Mouse (Mus musculus) ovary, postnatal 10 days (tissue): Measurements from ENCODE around the gene Sox6.

Experiments used
- DNase-seq: peaks from one replicate; pipeline ENCODE4 v3.0.0; 2022; ENCODE audit warnings: low spot score

The Sox6 gene

DNA sequence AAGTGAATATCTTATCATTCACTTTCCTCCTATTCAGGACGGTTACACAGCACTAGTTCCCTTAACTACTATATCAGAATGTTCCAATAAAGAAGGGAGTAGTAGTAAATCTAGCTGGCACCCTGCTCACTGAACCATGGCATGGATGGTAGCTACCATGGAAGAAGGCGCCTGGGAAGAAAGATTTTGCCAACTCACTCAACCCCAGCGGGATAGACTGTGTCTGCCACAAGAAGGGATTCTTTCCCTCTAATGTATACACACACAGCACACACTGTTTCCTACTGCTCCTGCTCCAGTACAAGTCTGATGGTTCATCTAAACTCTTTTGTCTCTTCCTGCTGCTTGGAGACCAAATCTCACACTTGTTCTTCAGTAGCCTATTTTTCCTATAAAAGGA is 147.1 kb downstream of the Sox6 start:
- DNase-seq, result no peak

DNA sequence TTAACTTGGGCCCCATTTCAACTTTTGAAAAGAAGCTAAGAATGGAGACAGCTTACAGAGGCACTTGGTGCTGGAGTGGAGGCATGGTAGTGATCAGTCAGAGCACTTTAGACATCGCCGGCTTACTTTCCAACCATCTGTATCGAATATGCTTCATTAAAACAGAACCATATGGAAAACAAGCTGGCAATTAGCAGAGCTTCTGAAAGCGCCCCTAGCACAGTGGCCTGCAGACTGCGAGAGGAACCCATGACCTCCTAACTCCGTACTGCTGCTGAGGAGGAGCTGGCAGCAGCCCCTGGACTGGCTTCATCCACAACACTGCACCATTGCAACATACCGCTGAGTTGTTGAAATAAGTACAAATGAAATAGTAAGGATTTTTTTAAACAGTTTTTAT is 148.7 kb downstream of the Sox6 start:
- no peak for DNase-seq

GRCm38 (mm10) chr7:115888561-115888960 is 150.0 kb downstream of the Sox6 start:
- DNase-seq, result no peak

- DNase-seq, result no peak
Observed at GRCm38 (mm10) chr7:115888120-115888519, 150.5 kb downstream of the Sox6 start.

DNA sequence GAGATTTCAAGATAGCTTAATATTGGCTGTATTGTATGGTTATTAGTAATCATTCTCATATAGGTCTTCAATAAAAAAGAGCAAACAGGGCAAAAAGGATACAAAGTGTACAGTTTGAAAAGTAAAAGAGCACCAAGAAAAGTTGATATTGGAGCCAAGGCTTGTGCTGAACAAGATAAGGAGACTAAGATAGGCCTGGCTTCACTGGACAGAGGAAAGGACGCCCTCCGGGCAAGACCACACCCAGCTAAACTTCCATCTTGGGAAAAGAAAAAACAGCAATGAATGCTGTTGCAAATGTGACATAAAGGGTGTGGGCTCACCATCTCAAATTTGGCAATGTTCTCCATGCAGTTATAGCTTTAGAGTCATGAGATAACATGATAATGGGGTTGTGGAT is 165.7 kb downstream of the Sox6 start:
- no peak for DNase-seq

DNA sequence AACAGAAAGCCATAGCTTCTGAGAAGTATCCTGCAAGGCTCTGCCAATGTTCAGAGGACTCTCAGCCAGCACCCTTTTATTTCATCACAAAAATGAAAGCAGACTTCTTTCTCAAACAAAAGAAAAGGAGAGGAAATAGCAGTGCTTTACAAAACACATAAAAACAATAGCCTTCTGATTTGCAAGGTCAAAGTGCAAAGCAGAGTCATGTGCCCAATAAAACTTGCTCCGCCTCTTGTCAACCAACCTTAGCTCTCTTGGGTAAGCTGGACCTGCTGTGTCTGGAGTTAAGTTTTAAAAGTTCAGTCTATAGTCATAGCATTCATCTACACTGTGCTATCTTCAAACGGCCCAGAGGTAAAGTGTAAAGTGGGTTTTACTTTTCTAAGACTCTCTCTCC is 170.1 kb downstream of the Sox6 start:
- DNase-seq, result no peak

GRCm38 (mm10) chr7:115867518-115868270 is 170.9 kb downstream of the Sox6 start:
- DNase-seq, result no peak

GRCm38 (mm10) chr7:115866698-115867500 is 171.7 kb downstream of the Sox6 start:
- DNase-seq, result no peak

DNA sequence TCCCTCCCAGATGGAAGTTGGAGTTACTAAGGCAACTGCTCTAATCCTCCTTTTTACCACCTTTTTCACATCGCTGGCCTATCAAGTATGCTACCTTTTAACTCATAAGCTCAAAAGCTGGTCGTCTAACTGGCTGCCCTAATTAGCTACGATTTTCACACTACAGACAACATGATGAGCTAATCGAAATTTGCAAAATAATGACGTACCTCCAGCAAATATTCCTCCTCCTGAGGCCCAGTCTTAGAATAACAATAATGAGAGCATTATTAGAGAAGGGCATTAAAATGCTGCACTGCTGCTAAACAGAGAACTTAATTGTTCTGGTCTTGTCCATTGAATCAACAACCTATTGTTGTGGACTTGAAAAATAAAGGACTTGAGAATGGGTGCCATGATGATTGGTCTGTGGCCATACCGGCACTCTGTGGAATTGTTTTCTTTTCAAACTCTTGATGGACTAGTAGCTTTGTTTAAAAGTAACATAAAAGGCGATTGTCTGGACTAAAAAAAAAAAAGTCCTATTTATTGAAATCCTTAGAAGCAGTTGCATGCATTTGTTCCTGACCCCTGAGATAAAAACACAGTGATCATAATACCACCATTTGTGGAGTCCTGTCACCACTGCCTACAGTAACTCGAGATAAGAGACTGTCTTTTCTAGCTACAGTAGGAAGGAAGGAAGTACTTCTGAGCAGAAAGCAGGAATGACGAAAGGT is 172.5 kb downstream of the Sox6 start:
- no peak for DNase-seq

GRCm38 (mm10) chr7:115865231-115865630 is 173.4 kb downstream of the Sox6 start:
- DNase-seq, result no peak

DNA sequence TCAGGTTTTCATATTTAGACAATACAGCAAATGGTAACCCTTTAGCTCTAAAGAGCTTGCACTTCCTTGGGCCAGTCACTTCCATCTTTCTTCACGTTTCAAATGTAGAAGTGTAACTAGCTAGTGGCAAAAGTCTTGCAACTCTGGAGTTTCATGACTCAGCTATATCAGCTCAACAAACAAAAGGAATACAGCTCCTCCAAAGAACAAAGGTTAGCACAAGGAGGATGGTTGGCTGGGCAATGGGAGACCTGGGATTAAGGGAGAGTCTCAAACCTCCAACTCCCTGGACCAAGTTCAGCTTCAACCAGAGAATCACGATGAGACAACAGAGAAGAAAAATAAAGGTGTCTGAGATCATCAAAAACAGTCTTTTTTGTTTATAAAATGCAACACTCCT is 174.2 kb downstream of the Sox6 start:
- no peak for DNase-seq

DNA sequence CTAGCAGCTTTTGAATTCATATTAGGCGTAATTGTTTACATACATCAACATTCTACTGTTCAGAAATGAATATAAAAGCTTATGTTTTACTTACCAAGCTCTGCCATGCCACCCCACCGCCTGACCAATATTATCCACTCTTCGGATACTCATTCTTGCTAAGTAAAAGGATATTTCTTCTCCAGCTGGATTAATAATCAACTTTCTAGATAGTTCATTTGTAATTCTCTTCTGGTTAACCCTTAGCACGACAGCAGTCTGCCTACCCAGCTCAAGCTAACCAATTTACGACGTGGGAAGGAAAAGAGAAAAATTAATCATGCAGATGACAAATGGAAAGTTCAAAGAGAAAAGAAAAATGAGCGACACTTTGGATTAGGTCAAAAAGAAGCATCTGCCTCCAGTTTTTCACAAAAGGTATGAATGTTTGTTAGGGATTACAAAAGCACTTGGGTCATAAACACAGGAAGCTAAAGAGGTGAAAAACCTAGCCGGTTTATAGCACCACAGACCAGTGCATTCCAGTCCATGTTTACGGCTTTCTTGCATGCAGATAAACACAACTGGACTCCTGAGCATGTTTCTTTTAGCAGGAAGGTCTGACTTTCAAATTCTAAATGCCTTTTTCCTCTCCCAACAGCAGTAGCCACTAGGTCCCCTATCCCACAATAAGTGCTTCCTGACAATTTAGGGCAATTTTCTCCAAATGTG is 178.8 kb downstream of the Sox6 start:
- no peak for DNase-seq

DNA sequence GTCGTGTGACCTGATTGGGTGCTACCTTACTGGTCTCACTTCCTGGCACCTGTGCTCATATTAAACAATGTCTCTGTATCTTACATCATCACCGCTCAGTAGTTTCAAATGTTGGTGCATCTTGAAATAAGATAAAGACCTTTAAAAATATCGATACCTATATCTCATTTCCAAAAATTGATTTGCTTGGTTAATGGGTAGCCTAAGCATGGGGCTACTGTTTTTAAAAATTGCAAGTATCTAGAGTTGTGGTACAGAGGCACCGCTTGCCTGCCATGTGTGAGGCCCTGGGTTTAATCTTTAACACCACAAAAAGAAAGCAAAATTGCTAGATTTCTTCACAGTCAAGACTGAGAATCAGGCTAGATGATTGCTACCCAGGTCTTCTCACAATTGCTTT is 187.5 kb downstream of the Sox6 start:
- DNase-seq, result no peak

GRCm38 (mm10) chr7:115845791-115846366 is 192.7 kb downstream of the Sox6 start:
- no peak for DNase-seq

DNA sequence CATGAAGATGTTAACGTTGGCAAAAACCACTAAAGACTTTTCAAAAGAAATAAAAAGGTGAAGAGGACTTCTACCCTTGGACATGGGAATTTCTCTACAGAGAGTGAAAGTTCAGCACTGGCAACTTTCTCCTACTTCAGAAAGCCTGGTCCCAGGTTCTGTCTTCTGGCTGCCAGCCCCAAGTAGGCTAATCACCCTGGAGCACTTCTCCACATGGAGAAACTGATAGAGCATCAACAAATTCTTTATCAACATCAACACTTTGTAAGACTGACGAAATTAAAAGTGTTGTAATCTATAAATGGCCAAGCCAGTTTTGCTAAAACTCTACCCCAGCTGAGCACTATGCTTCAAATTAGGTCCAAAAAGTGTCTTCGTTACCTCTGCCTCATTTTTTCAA is 193.7 kb downstream of the Sox6 start:
- no peak for DNase-seq

DNA sequence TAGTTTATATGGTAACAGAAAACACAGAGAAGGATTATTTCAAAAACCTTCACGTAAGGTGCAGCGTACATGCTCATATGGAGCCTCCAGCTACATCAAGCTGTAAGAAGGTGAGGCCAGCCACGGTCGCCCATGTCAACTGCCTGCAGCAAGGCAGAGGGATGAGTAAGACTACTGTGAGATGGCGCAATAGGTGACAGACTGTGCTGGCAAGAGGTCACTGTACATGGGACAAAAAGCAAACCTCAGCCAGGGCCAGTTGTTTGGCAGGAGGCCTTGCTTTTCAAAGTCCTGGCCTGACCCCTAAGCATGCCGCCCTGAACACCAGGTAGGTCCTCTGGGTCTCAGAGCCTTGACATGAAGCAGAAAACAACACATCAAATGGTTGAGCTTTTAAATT is 194.2 kb downstream of the Sox6 start:
- DNase-seq, result no peak

DNA sequence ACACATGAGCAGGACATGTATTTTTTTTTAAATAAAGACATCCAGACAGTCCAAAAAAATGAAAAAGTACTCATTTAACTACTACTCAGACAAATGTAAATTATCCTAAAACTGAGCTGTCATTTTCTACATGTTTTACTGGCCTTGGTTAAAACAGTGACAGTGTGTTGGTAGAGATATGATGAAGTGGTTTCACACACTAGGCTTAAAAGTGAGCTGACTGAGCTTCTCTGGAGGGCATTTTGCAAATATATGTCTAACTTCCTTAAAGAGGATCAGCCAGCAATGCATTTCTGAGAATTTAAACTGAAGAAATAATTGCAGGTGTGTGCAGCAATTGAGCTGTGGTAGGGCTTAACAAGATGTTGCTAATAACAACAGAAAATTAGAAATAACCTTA is 196.3 kb downstream of the Sox6 start:
- DNase-seq, result no peak

- DNase-seq, result no peak
Observed at GRCm38 (mm10) chr7:115840613-115841012, 198.0 kb downstream of the Sox6 start.

DNA sequence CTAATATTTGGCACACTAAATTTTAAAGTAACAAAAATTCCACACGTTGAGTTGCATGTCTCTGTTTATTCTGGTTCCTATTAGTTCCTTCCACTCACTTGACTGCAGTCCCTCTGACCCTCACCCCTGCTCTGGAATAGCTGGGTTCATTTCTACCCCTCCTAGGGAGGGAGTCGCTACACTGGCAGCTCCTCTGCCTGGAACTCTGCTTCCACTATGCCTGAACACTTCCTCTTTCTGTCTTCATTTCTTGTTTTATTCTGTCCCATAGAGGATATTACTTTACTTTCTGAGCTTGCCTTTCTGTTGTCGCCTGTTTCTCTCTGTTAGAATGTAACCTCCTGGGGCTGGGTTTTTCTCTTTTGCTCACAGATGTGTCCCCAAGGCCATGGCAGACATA is 203.6 kb downstream of the Sox6 start:
- DNase-seq, result no peak

DNA sequence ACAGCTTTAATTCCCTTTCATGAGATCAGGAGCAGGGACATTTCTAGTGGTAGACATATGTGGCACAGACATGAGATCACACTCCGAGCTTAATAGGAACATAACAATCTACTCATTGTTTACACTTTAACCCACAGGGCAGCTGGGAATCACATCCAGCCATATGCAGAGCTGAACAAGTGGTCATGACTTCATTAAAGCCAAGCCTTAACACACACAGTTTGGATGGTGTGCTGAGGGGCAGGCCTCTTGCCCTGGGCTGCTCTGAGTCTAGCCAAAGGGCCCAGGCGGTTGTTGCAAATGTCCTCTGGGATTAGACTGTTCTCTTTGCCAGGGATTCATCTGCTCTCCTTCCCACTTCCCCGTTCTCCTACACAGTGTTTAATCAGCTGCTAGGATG is 204.9 kb downstream of the Sox6 start:
- no peak for DNase-seq

GRCm38 (mm10) chr7:115830938-115831873 is 207.4 kb downstream of the Sox6 start:
- DNase-seq, result no peak
